Mouse (Mus musculus) olfactory bulb, adult 2 months (tissue): Measurements from ENCODE around the gene Entpd6.

ENCODE experiments used
- CTCF ChIP-seq: fragments of 200-500 bp; IDR thresholded peaks from 2 replicates; pipeline ENCODE4 v1.5.1; 2012; ENCODE audit warnings: low read depth, mild to moderate bottlenecking, low read length, moderate library complexity; ENCODE audit not compliant: insufficient read depth
- POLR2A ChIP-seq: fragments of 200-500 bp; IDR thresholded peaks from 2 replicates; pipeline ENCODE4 v1.6.1; 2012; ENCODE audit warnings: mild to moderate bottlenecking, low read depth, low read length, moderate library complexity; ENCODE audit not compliant: insufficient read depth

DNA sequence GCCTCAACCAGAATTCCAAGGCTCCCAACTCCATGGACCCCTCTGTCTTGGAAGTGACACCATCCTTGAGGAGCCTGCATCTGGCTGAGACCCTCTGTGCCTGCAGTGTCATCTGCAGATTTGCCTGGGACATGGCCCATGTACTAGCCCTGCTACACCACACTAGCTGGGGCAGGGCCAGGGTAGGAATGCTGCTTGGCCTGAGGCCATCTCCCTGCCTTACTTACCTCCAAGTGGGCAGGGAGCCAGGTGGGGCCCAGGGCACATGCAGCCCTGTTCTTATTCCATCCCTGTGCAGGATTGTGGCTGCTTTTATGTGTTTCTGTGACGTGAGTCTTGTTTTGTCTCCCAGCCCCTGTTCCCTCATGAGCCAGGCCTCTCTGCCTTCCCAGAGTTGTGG lies 21.9 kb downstream of the Entpd6 start:
- no peak for TF ChIP-seq POLR2A
- no peak for TF ChIP-seq CTCF
